Mouse (Mus musculus) thymus, postnatal 0 days (tissue): ENCODE measurements around the gene Mex3a. TPM values are rescaled to one million over a fixed set of nuclear protein-coding genes. Genes with fewer than 3 reads are reported as not detected.

Experiments used
- DNase-seq: peaks from one replicate; pipeline ENCODE4 v3.0.0-alpha.2; 2015; ENCODE audit warnings: low spot score
- polyA plus RNA-seq: library from polyadenylated mRNA; unstranded; fragments of >200 nt; fragmentation: Nextera tagmentation; extraction: Ambion mirVana; gene quantifications from 2 replicates; pipeline ENCODE4 v1.2.1, GENCODE M21; 2015

The Mex3a gene
- polyA plus RNA-seq, 1 experiment from 2014 or later, result 10.3 TPM

GRCm38 (mm10) chr3:88527565-88527964, 4.6 kb upstream of the Mex3a start:
- DNase-seq, result no peak

GRCm38 (mm10) chr3:88528646-88529045, 3.5 kb upstream of the Mex3a start:
- DNase-seq, result no peak

GRCm38 (mm10) chr3:88529204-88530000, 2.8 kb upstream of the Mex3a start:
- no peak for DNase-seq

- no peak for DNase-seq
These were observed 1.9 kb upstream of the Mex3a start for GRCm38 (mm10) chr3:88530082-88530864.

GRCm38 (mm10) chr3:88531348-88532298, 572 bp upstream of the Mex3a start:
- peak; percentile 95 for DNase-seq

GRCm38 (mm10) chr3:88532689-88533511, 705 bp downstream of the Mex3a start:
- DNase-seq, result no peak

GRCm38 (mm10) chr3:88533706-88534105, 1.5 kb downstream of the Mex3a start:
- no peak for DNase-seq

- DNase-seq, result no peak
These were observed 2.8 kb downstream of the Mex3a start for GRCm38 (mm10) chr3:88535005-88535404.

- no peak for DNase-seq
These were observed 3.3 kb downstream of the Mex3a start for GRCm38 (mm10) chr3:88535527-88535926.

- peak; percentile 56 for DNase-seq
These were observed 4.1 kb downstream of the Mex3a start for GRCm38 (mm10) chr3:88536103-88536930.

GRCm38 (mm10) chr3:88537146-88537545, 5.0 kb downstream of the Mex3a start:
- DNase-seq, result no peak

GRCm38 (mm10) chr3:88538271-88539145, 6.3 kb downstream of the Mex3a start:
- DNase-seq, result no peak

GRCm38 (mm10) chr3:88539397-88539796, 7.2 kb downstream of the Mex3a start:
- no peak for DNase-seq

- peak; percentile 43 for DNase-seq
These were observed 7.9 kb downstream of the Mex3a start for GRCm38 (mm10) chr3:88540085-88540484.

- no peak for DNase-seq
These were observed 9.6 kb downstream of the Mex3a start for GRCm38 (mm10) chr3:88541622-88542401.

GRCm38 (mm10) chr3:88542486-88542885, 10.3 kb downstream of the Mex3a start:
- DNase-seq, result no peak

GRCm38 (mm10) chr3:88543174-88543573, 11.0 kb downstream of the Mex3a start:
- no peak for DNase-seq
